Comparison of ENCODE assay signal across 9 mouse cellular contexts in genomic region chr3:123371766-123372535, GRCm38 (mm10). TPM values are rescaled to one million over a fixed set of nuclear protein-coding genes. Genes with fewer than 3 reads are reported as not detected.
DNase-seq lines count a peak whose midpoint lies in the region; ATAC-seq lines count a peak whose summit lies in the region.
"Had no signal": no experiment of that assay in that cellular context is flagged by ENCODE, and none has a peak within 500 bp of the region (broad histone marks: within the 10 kb centered on the region; RNA-seq: fewer than 3 reads in every experiment).

No protein-coding gene starts in this region.

- H3K27ac ChIP-seq in hindbrain, embryonic 15.5 days (replicated peaks) = no peak overlapping the region
- H3K27ac ChIP-seq: limb, embryonic 15.5 days had no signal

- DNase-seq in adrenal gland, adult (ENCODE audit: inconsistent age in 2 of 2, low spot score in 1 of 2) = peak; percentile 61 to 89
- DNase-seq in cerebellum, postnatal 4 days (ENCODE audit: low spot score in 2 of 2) = peak; percentile 33 to 67
- DNase-seq in gastrocnemius, adult 18-20 months (ENCODE audit: low spot score) = peak; percentile 70
- DNase-seq in layer of hippocampus, postnatal 36 days = peak; percentile 52 to 63
- peak; percentile 46 to 70 for DNase-seq in lung, postnatal 4 days
- DNase-seq in right cerebral cortex, postnatal 14 days = peak; percentile 76
- DNase-seq in T-cell, adult 2 months (ENCODE audit: low spot score) = no peak

- no peaks in the 10 kb centered on the region for H3K4me1 ChIP-seq in hindbrain, embryonic 15.5 days (replicated peaks)

- no peak overlapping the region for H3K4me2 ChIP-seq in hindbrain, embryonic 15.5 days
- H3K4me2 ChIP-seq: limb, embryonic 15.5 days had no signal

- peak; percentile 74 for ATAC-seq in hindbrain, embryonic 15.5 days (ENCODE audit: low FRiP score, low read depth)

- H3K4me3 ChIP-seq in hindbrain, embryonic 15.5 days = no peak overlapping the region
- H3K4me3 ChIP-seq: limb, embryonic 15.5 days had no signal

- 36% methylated on average over 11 of the region's 11 CpGs for WGBS in hindbrain, embryonic 15.5 days

- H3K36me3 ChIP-seq in hindbrain, embryonic 15.5 days = peaks cover 27% of the 10 kb centered on the region

- no peaks in the 10 kb centered on the region for H3K9me3 ChIP-seq in hindbrain, embryonic 15.5 days
- H3K9me3 ChIP-seq: limb, embryonic 15.5 days had no signal

- no peaks in the 10 kb centered on the region for H3K27me3 ChIP-seq in hindbrain, embryonic 15.5 days
- H3K27me3 ChIP-seq: limb, embryonic 15.5 days had no signal

- H3K9ac ChIP-seq in hindbrain, embryonic 15.5 days = no peak overlapping the region
- H3K9ac ChIP-seq: limb, embryonic 15.5 days had no signal

RNA-seq across cellular contexts. Expression of gene Mettl14, which starts 14.0 kb away (rescaled TPM):
- 1 to 10 TPM; 8.8 to 9.7 TPM for total RNA-seq in gastrocnemius, adult 18-20 months (2021)
- 21.6 and 23.3 TPM in 2 replicates for polyA plus RNA-seq in hindbrain, embryonic 15.5 days (2015; fragmentation: Nextera tagmentation; extraction: Ambion mirVana)
- 10 to 100 TPM; 13.9 to 15.9 TPM for total RNA-seq in layer of hippocampus, postnatal 36 days (2021)
